Mouse (Mus musculus) CH12.LX (cell line): ENCODE data around the gene Gabra5.

ENCODE experiments used
- CTCF ChIP-seq, 2 experiments: IDR thresholded peaks in 1 of 2; conservative IDR thresholded peaks in 1 of 2; 2 replicates each; pipeline ENCODE4 v1.5.1; 2011 to 2012; ENCODE audit warnings: low read depth in 2 of 2, low read length in 2 of 2, improper control_type of control experiment in 1 of 2, inconsistent platforms in 1 of 2, mild to moderate bottlenecking in 1 of 2, moderate library complexity in 1 of 2
- E2F4 ChIP-seq: IDR thresholded peaks from 2 replicates; pipeline ENCODE4 v1.6.1; 2011; ENCODE audit warnings: low read depth, low read length, improper control_type of control experiment; ENCODE audit not compliant: insufficient replicate concordance
- EP300 ChIP-seq: IDR thresholded peaks from 2 replicates; pipeline ENCODE4 v1.6.1; 2011; ENCODE audit warnings: low read length, improper control_type of control experiment
- ETS1 ChIP-seq: conservative IDR thresholded peaks from 2 replicates; pipeline ENCODE4 v1.6.1; 2012; ENCODE audit warnings: low read depth, mild to moderate bottlenecking, inconsistent platforms, low read length, improper control_type of control experiment, moderate library complexity
- HCFC1 ChIP-seq: IDR thresholded peaks from 2 replicates; pipeline ENCODE4 v1.6.1; 2012; ENCODE audit warnings: low read depth, mild to moderate bottlenecking, inconsistent platforms, low read length, improper control_type of control experiment
- POLR2AphosphoS2 ChIP-seq: IDR thresholded peaks from 2 replicates; pipeline ENCODE4 v1.6.1; 2011; ENCODE audit warnings: low read depth, low read length, improper control_type of control experiment
- RCOR1 ChIP-seq: conservative IDR thresholded peaks from 2 replicates; pipeline ENCODE4 v1.6.1; 2012; ENCODE audit warnings: low read depth, mild to moderate bottlenecking, inconsistent platforms, low read length, improper control_type of control experiment
- ZNF384 ChIP-seq: IDR thresholded peaks from 2 replicates; pipeline ENCODE4 v1.6.1; 2012; ENCODE audit warnings: low read depth, low read length, improper control_type of control experiment, inconsistent platforms

DNA sequence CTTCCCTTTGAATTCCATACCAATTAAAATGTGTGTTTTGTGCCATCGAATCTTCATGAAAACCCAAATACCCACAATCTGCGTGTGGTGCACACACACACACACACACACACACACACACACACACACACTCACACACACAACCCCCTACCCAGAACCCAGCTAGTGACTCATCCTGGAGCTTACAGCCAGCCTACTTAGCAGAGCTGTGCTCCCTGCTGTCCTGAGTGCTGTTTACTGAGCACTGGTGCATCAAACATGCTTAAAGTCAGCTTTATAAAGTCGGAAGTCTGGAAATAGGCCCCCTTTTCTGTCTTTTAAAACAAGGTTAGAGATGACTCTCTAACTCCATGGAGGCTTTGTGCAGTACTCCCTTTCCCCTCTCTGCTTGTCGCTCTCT, 7.0 kb downstream of the Gabra5 start:
- TF ChIP-seq POLR2AphosphoS2 (no peak), ETS1 (no peak), CTCF (conservative IDR thresholded peaks at IDR 0.05 in 1 of 2, IDR thresholded peaks at IDR 0.05 in 1 of 2; ENCODE audit: low read depth in 2 of 2, low read length in 2 of 2) (no peak), RCOR1 (no peak), ZNF384 (no peak), EP300 (no peak), E2F4 (no peak), HCFC1 (no peak)
